Mouse (Mus musculus) 416B (cell line): ENCODE data around the gene Cenpp.

Source experiments
- DNase-seq: peaks from one replicate; pipeline ENCODE4 v3.0.0; 2011; ENCODE audit warnings: low read depth

The Cenpp gene

DNA sequence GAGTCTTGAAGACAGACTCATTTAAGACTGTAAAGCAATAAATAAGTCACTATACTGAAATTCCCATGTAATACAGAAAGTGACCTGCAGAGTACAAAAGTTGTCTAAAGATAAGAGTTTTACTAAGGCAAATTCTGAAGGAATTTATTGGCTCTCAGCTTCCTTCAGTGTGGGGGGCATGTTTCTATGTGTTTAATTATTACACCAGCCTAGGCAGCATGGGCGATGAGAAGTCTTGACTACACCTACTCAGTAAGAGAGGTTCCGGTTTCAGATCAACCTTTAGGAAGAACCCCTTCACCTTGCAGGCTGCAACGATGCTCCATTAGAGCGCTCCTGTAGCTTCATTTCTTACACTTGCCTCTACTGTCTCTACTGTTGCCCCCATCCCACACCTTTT is 121.9 kb downstream of the Cenpp start:
- no peak for DNase-seq

DNA sequence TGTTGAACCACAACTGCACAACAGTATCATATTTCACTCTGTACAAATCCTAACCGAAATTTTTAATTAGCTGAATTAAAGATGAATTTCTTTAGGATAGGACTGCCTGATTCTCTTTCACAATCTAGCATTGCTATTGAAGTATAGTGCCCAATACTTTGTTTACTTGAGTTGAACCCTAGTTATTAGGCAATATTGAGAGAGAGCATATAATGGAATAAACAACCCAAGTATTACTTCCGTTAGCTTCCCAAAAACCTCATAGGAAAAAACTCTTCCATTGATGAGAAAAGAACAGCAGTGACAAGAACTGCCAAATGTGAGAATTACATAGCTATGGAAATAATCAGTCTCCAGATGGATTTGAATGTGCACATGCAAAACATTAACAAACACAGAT is 126.3 kb downstream of the Cenpp start:
- no peak for DNase-seq

- no peak for DNase-seq
Observed at GRCm38 (mm10) chr13:49518761-49519160, 133.8 kb downstream of the Cenpp start.

DNA sequence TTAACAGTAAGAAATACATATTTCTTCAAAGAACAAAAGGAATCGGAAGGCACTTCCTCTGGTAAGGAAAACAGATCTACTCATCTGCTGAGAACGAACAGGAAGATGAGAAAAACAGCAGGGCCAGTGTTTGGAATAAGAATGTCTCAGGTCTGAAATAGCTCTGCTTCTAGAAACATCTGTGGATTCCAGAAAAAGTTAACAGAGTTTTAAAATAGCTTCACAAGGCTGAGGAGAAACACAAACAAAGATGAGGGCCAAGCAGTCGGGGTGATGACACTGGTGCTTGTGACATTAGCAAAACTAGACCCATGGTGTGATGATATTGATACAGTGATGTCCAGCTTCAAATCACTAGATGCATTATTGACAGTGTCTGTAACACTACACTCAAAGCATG is 145.4 kb downstream of the Cenpp start:
- no peak for DNase-seq

GRCm38 (mm10) chr13:49505776-49506175 is 146.8 kb downstream of the Cenpp start:
- no peak for DNase-seq

DNA sequence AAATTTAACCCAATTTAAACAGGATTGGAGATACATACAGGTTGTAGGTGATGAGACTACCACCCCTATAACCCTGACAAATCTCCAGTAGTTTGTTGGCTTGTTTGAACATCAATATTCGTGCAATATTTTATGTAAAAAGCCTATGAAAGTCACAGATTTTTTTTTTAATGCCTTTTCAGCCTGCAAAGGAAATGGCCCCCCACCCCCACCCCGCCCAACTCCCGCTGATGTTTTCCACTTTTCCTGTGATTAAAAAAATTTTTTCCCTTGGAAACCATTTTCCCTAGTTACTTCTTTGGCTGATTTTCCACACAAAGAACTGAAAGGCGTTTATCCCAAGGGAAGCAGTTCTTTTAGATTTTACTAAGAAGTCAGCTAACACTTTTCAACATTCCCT is 148.1 kb downstream of the Cenpp start, which contains the start of gene Ecm2:
Gene Ecm2 (plus strand): TSS at position 301 of the 400 bp plus-strand sequence.
- no peak for DNase-seq

DNA sequence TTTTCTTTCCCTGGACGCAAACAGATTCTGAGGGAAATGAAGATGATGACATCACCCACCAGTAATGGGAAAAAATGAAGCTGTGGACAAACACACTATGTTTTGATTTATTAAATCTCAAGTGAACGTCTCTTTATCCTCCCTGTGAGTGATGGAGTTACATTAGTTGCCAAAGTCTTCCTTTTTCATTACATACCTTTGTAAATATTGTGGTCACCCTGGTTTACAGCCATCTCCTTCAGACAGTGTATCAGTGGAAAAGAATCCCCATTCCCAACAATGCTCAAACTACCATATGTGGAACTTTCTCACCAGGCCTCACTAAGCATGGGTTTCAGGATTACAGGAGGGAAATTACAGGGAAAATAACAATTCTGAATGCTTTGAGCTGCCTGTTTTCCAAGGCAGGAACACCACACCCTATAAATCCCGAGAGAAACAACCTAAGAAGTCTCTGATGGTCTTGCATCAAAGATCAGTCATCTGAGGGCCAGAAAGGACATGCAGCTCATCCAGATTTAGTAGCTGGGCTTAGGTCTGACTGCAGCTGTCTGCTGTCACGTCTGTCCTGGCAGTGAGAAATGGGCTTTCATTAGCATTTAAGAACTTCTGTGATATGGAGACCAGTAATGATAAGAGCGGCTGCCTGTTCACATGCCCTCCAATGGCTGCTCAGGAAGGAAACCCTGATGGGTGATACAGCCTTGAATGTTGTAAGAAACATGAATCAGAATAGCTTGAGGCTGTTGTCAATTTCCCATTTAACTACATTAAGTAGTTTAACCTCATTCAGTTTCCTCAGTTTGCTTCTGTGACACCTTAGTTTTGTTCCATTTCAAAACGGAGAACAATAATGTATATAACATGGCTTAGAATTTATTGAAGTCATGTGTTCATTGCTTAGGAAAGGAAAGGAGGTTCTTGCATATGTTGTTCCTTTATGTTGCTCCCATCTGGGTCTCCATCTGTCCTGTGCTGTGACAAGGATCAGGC is 159.9 kb downstream of the Cenpp start, which contains the start of gene Tes3-ps:
Gene Tes3-ps (plus strand): TSS at position 943 of the 993 bp plus-strand sequence.
- peak; percentile 46 for DNase-seq

DNA sequence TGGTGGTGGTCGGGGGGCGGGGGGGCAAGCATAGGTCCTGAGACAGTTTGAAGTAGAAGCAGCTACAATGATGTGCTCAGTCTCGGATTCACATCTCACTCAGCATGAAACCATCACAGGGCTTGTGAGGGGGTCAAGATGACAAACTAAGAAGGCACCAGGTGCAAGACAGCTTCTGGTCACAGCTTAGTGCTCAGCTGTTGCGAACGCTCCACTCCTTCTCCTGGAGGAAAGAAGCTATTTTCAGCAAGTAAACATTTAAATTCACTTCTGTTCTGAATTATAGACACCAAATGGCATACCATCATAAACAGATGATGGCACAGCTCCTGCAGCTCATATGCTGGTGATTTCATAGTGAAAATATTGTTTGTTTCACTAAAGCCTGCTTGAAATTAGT is 167.2 kb downstream of the Cenpp start:
- DNase-seq: no peak

- no peak for DNase-seq
Observed at GRCm38 (mm10) chr13:49480551-49480950, 172.0 kb downstream of the Cenpp start.

- peak; percentile 59 for DNase-seq
Observed at GRCm38 (mm10) chr13:49480057-49480456, 172.5 kb downstream of the Cenpp start.

DNA sequence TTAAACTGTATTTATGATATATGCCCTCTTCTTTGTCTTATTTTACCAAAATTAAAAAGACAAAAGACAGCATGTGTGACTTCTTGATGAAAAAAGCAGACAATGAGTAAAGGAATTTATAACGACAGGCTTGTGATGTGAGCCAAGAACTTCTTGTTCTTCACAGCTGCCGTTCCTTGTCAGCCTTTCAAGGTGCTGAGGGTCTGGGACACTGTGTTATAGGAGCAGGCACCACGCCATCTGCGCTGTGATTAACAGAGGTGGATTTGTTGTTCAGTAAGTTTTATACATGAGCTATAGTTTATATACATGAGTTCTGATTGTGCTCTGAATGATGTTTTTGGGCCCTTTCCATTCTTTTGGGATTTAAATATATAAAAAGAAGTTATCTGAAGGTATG is 173.2 kb downstream of the Cenpp start:
- no peak for DNase-seq

GRCm38 (mm10) chr13:49478851-49479374 is 173.7 kb downstream of the Cenpp start:
- DNase-seq: no peak

- DNase-seq: no peak
Observed at GRCm38 (mm10) chr13:49477887-49478286, 174.7 kb downstream of the Cenpp start.

DNA sequence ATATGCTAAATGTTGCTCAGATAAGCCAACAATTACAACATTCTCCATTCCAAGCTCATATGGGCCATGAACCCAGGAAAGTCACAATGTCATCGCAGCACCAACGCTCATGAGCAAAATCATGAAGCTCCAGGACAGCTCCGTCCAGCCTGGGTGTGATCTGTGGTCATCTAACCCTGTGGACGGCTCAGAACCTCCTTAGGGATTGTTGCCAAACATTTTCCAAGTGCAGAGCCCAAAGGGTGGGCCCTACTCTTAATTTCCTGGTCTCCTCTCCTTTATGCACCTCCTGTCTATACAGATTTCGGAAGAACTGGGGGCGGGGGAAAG is 179.9 kb downstream of the Cenpp start:
- DNase-seq: no peak

- DNase-seq: no peak
Observed at GRCm38 (mm10) chr13:49471981-49472675, 180.5 kb downstream of the Cenpp start.

DNA sequence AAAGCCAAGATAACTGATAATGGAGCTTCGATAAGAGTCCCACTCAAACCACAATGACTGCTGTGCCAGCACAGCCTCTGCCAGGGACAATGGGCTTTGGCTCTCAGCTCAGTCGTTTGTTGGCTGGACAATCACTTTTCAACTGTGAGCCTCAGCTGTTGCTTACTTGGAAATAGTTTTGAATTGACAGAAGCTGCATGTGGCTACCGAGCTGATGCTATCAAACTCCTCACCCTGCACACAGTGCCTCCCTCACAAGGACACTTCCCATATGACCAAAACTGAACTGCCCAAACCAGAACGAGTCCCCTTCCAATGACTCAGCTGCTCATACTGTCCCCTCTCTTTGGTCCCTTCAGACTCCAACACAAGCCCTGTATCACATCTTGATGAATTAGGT is 181.8 kb downstream of the Cenpp start:
- peak; percentile 13 for DNase-seq

DNA sequence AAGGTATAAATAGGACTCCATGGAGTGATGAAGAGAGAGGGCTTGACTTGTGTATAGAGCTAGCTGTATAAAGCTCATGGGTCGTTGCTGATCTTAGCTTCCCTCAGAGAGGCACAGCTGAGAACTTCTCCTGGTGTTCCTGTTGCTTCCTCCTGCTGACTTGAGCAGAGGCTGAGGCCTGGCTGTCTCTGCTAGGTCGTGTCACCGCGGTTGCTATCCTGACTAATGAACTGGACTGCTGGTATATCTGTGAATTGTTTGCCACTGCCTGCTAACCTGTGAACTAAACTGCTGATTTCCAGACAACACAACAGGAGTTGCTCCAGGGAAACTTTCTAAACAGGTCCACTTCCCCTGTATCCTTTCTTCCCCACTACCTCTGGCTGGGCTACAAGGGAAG is 182.3 kb downstream of the Cenpp start:
- no peak for DNase-seq

GRCm38 (mm10) chr13:49469002-49469401 is 183.6 kb downstream of the Cenpp start:
- DNase-seq: peak; percentile 18

GRCm38 (mm10) chr13:49467585-49467984 is 185.0 kb downstream of the Cenpp start:
- DNase-seq: no peak

DNA sequence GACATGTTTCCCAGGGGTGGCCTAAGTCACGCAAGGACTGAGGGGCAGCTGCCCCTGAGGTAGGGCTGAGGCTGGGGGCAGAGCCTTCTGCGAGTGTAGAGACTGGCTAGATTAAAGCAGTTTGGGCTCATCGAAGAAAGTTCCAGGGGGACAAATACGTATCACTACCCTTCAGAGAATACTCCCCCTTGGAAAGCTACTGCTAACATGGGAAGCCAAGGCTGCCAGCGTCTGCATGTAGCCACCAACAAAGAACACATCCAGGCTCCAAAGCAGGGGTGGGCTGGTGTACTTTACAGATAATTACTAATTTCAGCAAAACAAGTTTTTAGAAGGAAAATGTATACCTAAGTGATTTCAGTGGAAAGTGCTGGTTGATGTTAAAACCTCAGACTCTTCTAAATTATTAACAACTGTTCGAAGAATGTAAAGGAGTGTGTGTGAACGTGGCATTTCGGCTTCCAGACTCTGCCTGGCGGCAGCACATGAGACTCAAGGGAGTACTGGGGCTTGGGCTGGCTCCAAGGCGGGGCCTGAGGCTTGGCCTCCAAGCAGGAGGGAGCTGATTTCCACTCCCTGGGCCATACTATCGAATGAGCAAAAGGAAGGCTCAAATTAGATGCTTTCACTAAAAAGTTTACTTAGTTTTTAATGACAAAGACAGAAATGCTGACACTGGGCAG is 186.1 kb downstream of the Cenpp start:
- no peak for DNase-seq

DNA sequence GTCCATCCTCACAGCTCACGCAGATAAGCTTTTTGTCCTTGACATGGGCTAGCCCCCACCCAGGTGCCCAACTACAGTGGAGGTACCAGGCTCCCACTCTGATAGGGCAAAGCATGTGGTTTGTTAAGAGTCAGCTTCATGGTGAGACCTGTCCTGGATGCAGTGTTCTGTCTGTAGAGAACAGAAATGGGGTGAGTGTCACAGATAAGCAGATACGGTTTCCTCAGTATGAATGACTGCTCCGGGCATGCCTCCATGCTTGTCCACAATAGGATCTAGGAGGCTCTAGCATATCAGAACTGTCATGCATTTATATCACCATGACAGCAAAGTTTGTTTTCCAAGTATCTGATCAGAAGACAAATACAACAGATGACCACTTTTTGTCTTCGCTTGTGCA is 186.7 kb downstream of the Cenpp start:
- DNase-seq: no peak

DNA sequence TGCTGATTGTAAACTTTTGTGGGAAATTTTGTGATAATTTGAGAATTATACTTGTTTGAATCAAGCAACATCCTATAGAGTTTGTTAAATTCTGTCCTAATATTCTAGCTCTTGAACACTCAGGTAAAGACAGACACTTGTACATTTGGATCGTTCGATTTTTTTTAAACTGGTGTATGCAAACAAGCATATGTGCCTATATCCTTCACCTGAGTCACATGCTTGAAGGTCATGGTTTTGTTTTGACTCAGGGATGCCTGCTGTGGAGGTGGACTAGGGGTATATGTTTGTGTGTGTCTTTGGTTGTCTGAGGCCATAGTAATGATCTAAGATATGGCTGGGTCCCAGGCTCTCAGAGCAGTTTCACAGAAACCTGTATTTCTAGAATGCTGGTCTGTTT is 189.7 kb downstream of the Cenpp start:
- no peak for DNase-seq
